Comparison of ENCODE assay signal across 18 mouse cellular contexts in genomic region chr10:51571225-51571996, GRCm38 (mm10). TPM values are rescaled to one million over a fixed set of nuclear protein-coding genes. Genes with fewer than 3 reads are reported as not detected.
DNase-seq lines count a peak whose midpoint lies in the region; ATAC-seq and TF ChIP-seq lines count a peak whose summit lies in the region.
"Had no signal": no experiment of that assay in that cellular context is flagged by ENCODE, and none has a peak within 500 bp of the region (broad histone marks: within the 10 kb centered on the region; RNA-seq: fewer than 3 reads in every experiment).

No protein-coding gene starts in this region.

- WGBS in lung, adult 2 months, result 67% methylated on average over 9 of the region's 9 CpGs
- 46% methylated on average over 9 of the region's 9 CpGs for WGBS in intestine, postnatal 0 days
- 56% methylated on average over 9 of the region's 9 CpGs for WGBS in stomach, embryonic 16.5 days

- no peak overlapping the region for H3K4me3 ChIP-seq in lung, adult 2 months (replicated peaks; ENCODE audit: extremely low read depth, low read depth, low read length)
- no peak overlapping the region for H3K4me3 ChIP-seq in intestine, postnatal 0 days (ENCODE audit: low read depth, low read length)
- H3K4me3 ChIP-seq in stomach, embryonic 16.5 days (replicated peaks; ENCODE audit: low read length), result no peak overlapping the region
- H3K4me3 ChIP-seq: embryonic facial prominence, embryonic 15.5 days; heart, embryonic 13.5 days; limb, embryonic 12.5 days; midbrain, embryonic 12.5 days; myocyte had no signal

- no peaks in the 10 kb centered on the region for H3K36me3 ChIP-seq in intestine, postnatal 0 days (ENCODE audit: control insufficient read depth, insufficient read depth)
- H3K36me3 ChIP-seq in stomach, embryonic 16.5 days (ENCODE audit: control insufficient read depth, insufficient read depth, low read length), result no peaks in the 10 kb centered on the region
- H3K36me3 ChIP-seq: embryonic facial prominence, embryonic 15.5 days; heart, embryonic 13.5 days; limb, embryonic 12.5 days; midbrain, embryonic 12.5 days had no signal

- H3K9ac ChIP-seq in intestine, postnatal 0 days (ENCODE audit: low read depth, low read length), result no peak overlapping the region
- H3K9ac ChIP-seq in stomach, embryonic 16.5 days (ENCODE audit: low read length), result no peak overlapping the region
- H3K9ac ChIP-seq: embryonic facial prominence, embryonic 15.5 days; heart, embryonic 13.5 days; limb, embryonic 12.5 days; lung, embryonic 14.5 days; midbrain, embryonic 12.5 days had no signal

- no peaks in the 10 kb centered on the region for H3K4me1 ChIP-seq in lung, adult 2 months (ENCODE audit: control insufficient read depth, insufficient read depth, low read length)
- H3K4me1 ChIP-seq in intestine, postnatal 0 days (replicated peaks; ENCODE audit: control insufficient read depth, insufficient read depth, low read length), result no peaks in the 10 kb centered on the region
- no peaks in the 10 kb centered on the region for H3K4me1 ChIP-seq in stomach, embryonic 16.5 days (ENCODE audit: control insufficient read depth, insufficient read depth, low read length)
- H3K4me1 ChIP-seq: embryonic facial prominence, embryonic 15.5 days; heart, embryonic 13.5 days; limb, embryonic 12.5 days; midbrain, embryonic 12.5 days had no signal

- no peak for TF ChIP-seq POLR2A in lung, adult 2 months (IDR thresholded peaks at IDR 0.05; ENCODE audit: borderline replicate concordance, extremely low read depth, low read depth, low read length)

- peak; percentile 17 to 21 for DNase-seq in lung, adult 18-20 months
- DNase-seq in lung, adult 2 months, result no peak
- DNase-seq in ZHBTc4 (ENCODE audit: low read depth, low spot score), result peak; percentile 12
- no peak for DNase-seq in right cerebral cortex, postnatal 25 days
- DNase-seq: cerebellum, adult 11-12 months; kidney, adult 18-20 months; lung, embryonic 14.5 days; thymus, postnatal 14 days had no signal

- no peaks in the 10 kb centered on the region for H3K9me3 ChIP-seq in intestine, postnatal 0 days (ENCODE audit: control insufficient read depth)
- H3K9me3 ChIP-seq in stomach, embryonic 16.5 days (replicated peaks; ENCODE audit: control insufficient read depth, low read length), result no peaks in the 10 kb centered on the region
- H3K9me3 ChIP-seq: embryonic facial prominence, embryonic 15.5 days; heart, embryonic 13.5 days; limb, embryonic 12.5 days; midbrain, embryonic 12.5 days had no signal

- peak; percentile 98 for ATAC-seq in intestine, postnatal 0 days
- peak; percentile 81; the same call in 1 of the 2 replicates for ATAC-seq in stomach, embryonic 16.5 days (ENCODE audit: insufficient read depth, low FRiP score)
- no peak for ATAC-seq in activated CD4-positive, CD25-positive, alpha-beta regulatory T cell, adult 4 months

- H3K27ac ChIP-seq in intestine, postnatal 0 days (ENCODE audit: low read depth, low read length), result no peak overlapping the region
- no peak overlapping the region for H3K27ac ChIP-seq in stomach, embryonic 16.5 days (ENCODE audit: low read length)
- H3K27ac ChIP-seq: embryonic facial prominence, embryonic 15.5 days; heart, embryonic 13.5 days; limb, embryonic 12.5 days; midbrain, embryonic 12.5 days had no signal

- no peak for TF ChIP-seq CTCF in lung, adult 2 months (IDR thresholded peaks at IDR 0.05; ENCODE audit: insufficient read depth, low read length)
- no peak for TF ChIP-seq CTCF in intestine, postnatal 0 days (IDR thresholded peaks at IDR 0.05; ENCODE audit: low read depth)

- H3K4me2 ChIP-seq in intestine, postnatal 0 days (replicated peaks; ENCODE audit: low read depth), result no peak overlapping the region
- H3K4me2 ChIP-seq in stomach, embryonic 16.5 days (ENCODE audit: low read depth, low read length), result no peak overlapping the region
- H3K4me2 ChIP-seq: embryonic facial prominence, embryonic 15.5 days; heart, embryonic 13.5 days; limb, embryonic 12.5 days; lung, embryonic 14.5 days; midbrain, embryonic 12.5 days had no signal

- H3K27me3 ChIP-seq in intestine, postnatal 0 days (replicated peaks; ENCODE audit: control insufficient read depth, insufficient read depth, low read length), result no peaks in the 10 kb centered on the region
- no peaks in the 10 kb centered on the region for H3K27me3 ChIP-seq in stomach, embryonic 16.5 days (ENCODE audit: control insufficient read depth, insufficient read depth, low read length)
- H3K27me3 ChIP-seq: embryonic facial prominence, embryonic 15.5 days; heart, embryonic 13.5 days; limb, embryonic 12.5 days; midbrain, embryonic 12.5 days had no signal

RNA-seq across cellular contexts. Expression of gene Fam162b, which starts 18.9 kb away (rescaled TPM):
- polyA plus RNA-seq in lung, adult 2 months (2012; rRNA removed), result 11.4 and 26.2 TPM in 2 replicates
- polyA plus RNA-seq in intestine, postnatal 0 days (2015; fragmentation: Nextera tagmentation; extraction: Ambion mirVana), result 5.7 and 7.0 TPM in 2 replicates
- polyA plus RNA-seq in stomach, embryonic 16.5 days (2015; fragmentation: Nextera tagmentation; extraction: Ambion mirVana), result 30.1 and 34.2 TPM in 2 replicates
- not detected for polyA plus RNA-seq in activated CD4-positive, CD25-positive, alpha-beta regulatory T cell, adult 4 months (2017; shearing (Covaris generic))
- polyA plus RNA-seq: myocyte had no signal

RNA-seq across cellular contexts. Expression of gene Gprc6a, which starts 59.9 kb away (rescaled TPM):
- 1.7 and 1.8 TPM in 2 replicates for polyA plus RNA-seq in lung, adult 2 months (2012; rRNA removed)
- 0.07 TPM in 1 of 2 replicates, not detected in the other for polyA plus RNA-seq in intestine, postnatal 0 days (2015; fragmentation: Nextera tagmentation; extraction: Ambion mirVana)
- 0.06 TPM in 1 of 2 replicates, not detected in the other for polyA plus RNA-seq in stomach, embryonic 16.5 days (2015; fragmentation: Nextera tagmentation; extraction: Ambion mirVana)
- not detected for polyA plus RNA-seq in activated CD4-positive, CD25-positive, alpha-beta regulatory T cell, adult 4 months (2017; shearing (Covaris generic))
- polyA plus RNA-seq: embryonic facial prominence, embryonic 15.5 days; forebrain, embryonic 11.5 days; heart, embryonic 13.5 days; hindbrain, embryonic 11.5 days; limb, embryonic 12.5 days; midbrain, embryonic 12.5 days; myocyte had no signal

Comparison
In these comparisons a context has a peak if more than half of its experiments do, and no peak if none do; other contexts are left out.
1. DNase-seq: peak in lung, adult 18-20 months (2 of 2) and ZHBTc4 (single experiment); none in lung, adult 2 months (single experiment) and right cerebral cortex, postnatal 25 days (single experiment).